Mouse (Mus musculus): ENCODE data around the gene Rimbp2.

DNA sequence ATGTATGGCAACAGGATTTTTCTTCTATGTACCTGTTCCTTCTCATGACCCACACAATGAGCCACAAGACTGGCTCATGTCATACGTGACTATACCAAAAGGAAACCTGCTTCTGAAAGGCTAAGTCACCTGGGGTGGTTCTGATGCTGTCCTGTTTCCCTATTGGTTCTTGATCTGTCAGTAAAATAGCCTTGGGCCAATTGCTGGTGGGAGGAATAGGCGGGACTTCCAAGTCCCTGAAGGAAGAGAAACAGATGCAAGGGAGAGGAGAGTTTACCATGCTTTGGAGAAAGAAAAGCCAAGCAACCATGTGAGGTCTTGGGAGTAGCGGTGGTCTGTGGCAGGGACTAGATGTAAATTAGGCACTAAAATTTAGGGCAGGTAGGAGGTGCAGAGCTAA is 81.6 kb downstream of the Rimbp2 start:
- TF ChIP-seq CTCF (IDR thresholded peaks at IDR 0.05; ENCODE audit: control insufficient read depth, insufficient read depth, insufficient replicate concordance, low read depth, low read length) (no peak), POLR2A (IDR thresholded peaks at IDR 0.05; ENCODE audit: control insufficient read depth, low read depth, low read length) (no peak)

Data from testis, adult 2 months (tissue).